Mouse (Mus musculus) embryonic facial prominence, embryonic 12.5 days (tissue): ENCODE measurements around the gene Acox2. TPM values are rescaled to one million over a fixed set of nuclear protein-coding genes. Genes with fewer than 3 reads are reported as not detected.

ENCODE experiments used
- ATAC-seq: fragments of 200-750 bp; cut with Nextera tagmentation; 2 replicates; pipeline ENCODE4 v1.8.0; 2017; ENCODE audit not compliant: insufficient number of reproducible peaks, insufficient read depth, low FRiP score, low TSS enrichment
- H3K27ac ChIP-seq: fragments of 300-500 bp; sonication (generic); 2 replicates; pipeline ENCODE4 v1.5.1; 2016; ENCODE audit warnings: mild to moderate bottlenecking
- H3K27me3 ChIP-seq: fragments of 300-500 bp; sonication (generic); 2 replicates; pipeline ENCODE4 v1.6.1; 2016; ENCODE audit warnings: mild to moderate bottlenecking, moderate library complexity
- H3K36me3 ChIP-seq: fragments of 300-500 bp; sonication (generic); 2 replicates; pipeline ENCODE4 v1.6.1; 2016; ENCODE audit warnings: mild to moderate bottlenecking
- H3K4me1 ChIP-seq: fragments of 300-500 bp; sonication (generic); 2 replicates; pipeline ENCODE4 v1.6.1; 2016
- H3K4me2 ChIP-seq: fragments of 300-500 bp; sonication (generic); replicated peaks from 2 replicates; pipeline ENCODE4 v1.6.1; 2016; ENCODE audit warnings: mild to moderate bottlenecking, moderate library complexity
- H3K4me3 ChIP-seq: fragments of 300-500 bp; sonication (generic); 2 replicates; pipeline ENCODE4 v1.5.1; 2016; ENCODE audit warnings: mild to moderate bottlenecking
- H3K9ac ChIP-seq: fragments of 300-500 bp; sonication (generic); 2 replicates; pipeline ENCODE4 v1.6.1; 2016; ENCODE audit warnings: mild to moderate bottlenecking, moderate library complexity
- H3K9me3 ChIP-seq: fragments of 300-500 bp; sonication (generic); 2 replicates; pipeline ENCODE4 v1.6.1; 2016; ENCODE audit warnings: mild to moderate bottlenecking, moderate library complexity
- WGBS: fragments of 180-500 bp; shearing (Covaris S2); methylation state at CpG from one replicate; pipeline ENCODE4 v1.1.7; 2016; 5-methylcytosine and 5-hydroxymethylcytosine counted together
- polyA plus RNA-seq: library from polyadenylated mRNA; unstranded; fragments of >200 nt; fragmentation: Nextera tagmentation; extraction: Ambion mirVana; gene quantifications from 2 replicates; pipeline ENCODE4 v1.2.1, GENCODE M21; 2016

Gene Acox2
- polyA plus RNA-seq, 1 experiment from 2014 or later, result not detected

DNA sequence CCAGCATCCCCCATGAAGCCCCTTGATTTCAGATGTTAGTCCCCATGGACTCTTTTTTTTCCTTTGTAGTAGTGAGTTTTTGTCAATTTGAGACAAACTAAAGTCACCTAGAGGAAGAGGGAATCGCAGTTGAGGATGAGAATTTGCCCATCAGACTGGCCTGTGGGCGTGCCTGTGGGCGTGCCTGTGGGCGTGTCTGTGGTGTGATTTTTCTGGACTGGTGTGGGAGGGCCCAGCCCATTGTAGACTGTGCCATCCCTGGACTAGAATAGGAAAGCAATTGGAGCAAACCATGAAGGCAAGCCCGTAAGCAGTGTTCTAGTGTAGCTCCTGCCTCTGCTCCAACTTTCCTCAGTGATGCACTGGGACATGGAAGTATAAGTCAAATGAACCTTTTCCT, 82.9 kb downstream of the Acox2 start:
- 59% methylated on average over 5 of the region's 5 CpGs for WGBS
- ATAC-seq, result no peak
- Histone ChIP-seq H3K4me3 (no peak overlapping the region), H3K4me1 (peaks cover 7% of the 10 kb centered on the region), H3K27me3 (no peaks in the 10 kb centered on the region), H3K9ac (no peak overlapping the region), H3K9me3 (no peaks in the 10 kb centered on the region), H3K4me2 (no peak overlapping the region), H3K36me3 (no peaks in the 10 kb centered on the region), H3K27ac (no peak overlapping the region)

Other genes starting within 250 kb of the Acox2 start
- 55.5 and 56.4 TPM in 2 replicates for gene Rpp14, start 179.0 kb downstream of the Acox2 start, polyA plus RNA-seq
- 30.0 and 30.3 TPM in 2 replicates for gene Pxk, start 161.1 kb downstream of the Acox2 start, polyA plus RNA-seq
- 196 and 198 TPM in 2 replicates for gene Pdhb, start 86.3 kb downstream of the Acox2 start, polyA plus RNA-seq
- 14.0 and 17.8 TPM in 2 replicates for gene Kctd6, start 45.2 kb downstream of the Acox2 start, polyA plus RNA-seq
- gene Fam107a, start 58.7 kb upstream of the Acox2 start, polyA plus RNA-seq, result 1.9 and 2.2 TPM in 2 replicates
- 0.26 and 0.36 TPM in 2 replicates for gene Oit1, start 119.4 kb upstream of the Acox2 start, polyA plus RNA-seq